12 mouse cellular contexts compared by ENCODE assay signal in genomic region chr13:115210643-115211208, GRCm38 (mm10).
DNase-seq lines count a peak whose midpoint lies in the region; ATAC-seq lines count a peak whose summit lies in the region.
"Had no signal": no experiment of that assay in that cellular context is flagged by ENCODE, and none has a peak within 500 bp of the region (broad histone marks: within the 10 kb centered on the region; RNA-seq: fewer than 3 reads in every experiment).

No protein-coding gene starts in this region.

- DNase-seq in adrenal gland, adult 2 months, result peak; percentile 4
- DNase-seq in adrenal gland, adult 18-20 months (ENCODE audit: low spot score in 2 of 2), result no peak
- DNase-seq in kidney, postnatal 25 days, result peak; percentile 9 to 34
- peak; percentile 1 for DNase-seq in right cerebral cortex, adult 18-20 months
- no peak for DNase-seq in right cerebral cortex, postnatal 14 days
- peak; percentile 13 for DNase-seq in telencephalon, adult 2 months (ENCODE audit: low read depth, low spot score)
- DNase-seq in heart, postnatal 14 days, result no peak
- DNase-seq: thymus, postnatal 14 days had no signal

- 50% methylated on average over 10 of the region's 10 CpGs for WGBS in kidney, embryonic 16.5 days

- intact Hi-C loops in heart, postnatal 14 days (cut with DNase I), result no loop called here

- no peak overlapping the region for H3K4me3 ChIP-seq in kidney, embryonic 16.5 days (ENCODE audit: low read length)
- H3K4me3 ChIP-seq: hindbrain, embryonic 15.5 days; limb, embryonic 15.5 days had no signal

- no peak overlapping the region for H3K9ac ChIP-seq in kidney, embryonic 16.5 days (replicated peaks; ENCODE audit: low read length)
- H3K9ac ChIP-seq: hindbrain, embryonic 15.5 days; limb, embryonic 15.5 days had no signal

- no peaks in the 10 kb centered on the region for H3K27me3 ChIP-seq in kidney, embryonic 16.5 days (ENCODE audit: insufficient read depth, low read length)
- H3K27me3 ChIP-seq: hindbrain, embryonic 15.5 days; limb, embryonic 15.5 days had no signal

- H3K4me2 ChIP-seq in kidney, embryonic 16.5 days (replicated peaks; ENCODE audit: low read depth, low read length), result no peak overlapping the region; the same call in 1 of the 2 replicates
- H3K4me2 ChIP-seq: heart, embryonic 11.5 days; hindbrain, embryonic 15.5 days; limb, embryonic 15.5 days had no signal

- no peaks in the 10 kb centered on the region for H3K9me3 ChIP-seq in kidney, embryonic 16.5 days (ENCODE audit: low read length)
- H3K9me3 ChIP-seq: hindbrain, embryonic 15.5 days; limb, embryonic 15.5 days had no signal

- H3K4me1 ChIP-seq in kidney, embryonic 16.5 days (ENCODE audit: insufficient read depth, low read length), result peaks cover 4% of the 10 kb centered on the region; the same call in 1 of the 2 replicates
- H3K4me1 ChIP-seq: hindbrain, embryonic 15.5 days; limb, embryonic 15.5 days had no signal

- H3K36me3 ChIP-seq in kidney, embryonic 16.5 days (ENCODE audit: insufficient read depth, low read length), result no peaks in the 10 kb centered on the region
- H3K36me3 ChIP-seq: hindbrain, embryonic 15.5 days; limb, embryonic 15.5 days had no signal

- no peak for ATAC-seq in kidney, embryonic 16.5 days (ENCODE audit: low FRiP score, low TSS enrichment)

- no peak overlapping the region for H3K27ac ChIP-seq in kidney, embryonic 16.5 days (ENCODE audit: low read length)
- H3K27ac ChIP-seq: hindbrain, embryonic 15.5 days; limb, embryonic 15.5 days had no signal

Comparison
In these comparisons a context has a peak if more than half of its experiments do, and no peak if none do; other contexts are left out.
1. DNase-seq: peak in adrenal gland, adult 2 months (single experiment), kidney, postnatal 25 days (2 of 2), right cerebral cortex, adult 18-20 months (single experiment) and telencephalon, adult 2 months (single experiment); none in adrenal gland, adult 18-20 months (0 of 2), right cerebral cortex, postnatal 14 days (single experiment) and heart, postnatal 14 days (0 of 2).